Mouse (Mus musculus) neural tube, embryonic 12.5 days (tissue): Measurements from ENCODE around the gene Wfikkn2. TPM values are rescaled to one million over a fixed set of nuclear protein-coding genes. Genes with fewer than 3 reads are reported as not detected.
A peak's percentile ranks its signal among the peaks of the same experiment; 100 is the strongest.

ENCODE experiments used
- ATAC-seq: fragments of 200-750 bp; cut with Nextera tagmentation; 2 replicates; pipeline ENCODE4 v1.8.0; 2017; ENCODE audit warnings: low read depth, mild to moderate bottlenecking, moderate TSS enrichment, moderate library complexity; ENCODE audit not compliant: low FRiP score
- H3K27ac ChIP-seq: fragments of 300-500 bp; sonication (generic); 2 replicates; pipeline ENCODE4 v1.5.1; 2016
- H3K27me3 ChIP-seq: fragments of 300-500 bp; sonication (generic); replicated peaks from 2 replicates; pipeline ENCODE4 v1.6.1; 2016; ENCODE audit warnings: mild to moderate bottlenecking
- H3K36me3 ChIP-seq: fragments of 300-500 bp; sonication (generic); 2 replicates; pipeline ENCODE4 v1.6.1; 2016; ENCODE audit warnings: mild to moderate bottlenecking
- H3K4me1 ChIP-seq: fragments of 300-500 bp; sonication (generic); 2 replicates; pipeline ENCODE4 v1.6.1; 2016
- H3K4me2 ChIP-seq: fragments of 300-500 bp; sonication (generic); replicated peaks from 2 replicates; pipeline ENCODE4 v1.6.1; 2016; ENCODE audit warnings: mild to moderate bottlenecking
- H3K4me3 ChIP-seq: fragments of 300-500 bp; sonication (generic); 2 replicates; pipeline ENCODE4 v1.5.1; 2016
- H3K9ac ChIP-seq: fragments of 300-500 bp; sonication (generic); 2 replicates; pipeline ENCODE4 v1.6.1; 2016; ENCODE audit warnings: mild to moderate bottlenecking
- H3K9me3 ChIP-seq: fragments of 300-500 bp; sonication (generic); 2 replicates; pipeline ENCODE4 v1.6.1; 2016; ENCODE audit warnings: mild to moderate bottlenecking
- WGBS: fragments of 180-500 bp; shearing (Covaris S2); methylation state at CpG from one replicate; pipeline ENCODE4 v1.1.7; 2016; 5-methylcytosine and 5-hydroxymethylcytosine counted together
- polyA plus RNA-seq: library from polyadenylated mRNA; unstranded; fragments of >200 nt; fragmentation: Nextera tagmentation; extraction: Ambion mirVana; gene quantifications from 2 replicates; pipeline ENCODE4 v1.2.1, GENCODE M21; 2016

Wfikkn2 gene
- polyA plus RNA-seq, 1 experiment from 2014 or later = 3.7 TPM

DNA sequence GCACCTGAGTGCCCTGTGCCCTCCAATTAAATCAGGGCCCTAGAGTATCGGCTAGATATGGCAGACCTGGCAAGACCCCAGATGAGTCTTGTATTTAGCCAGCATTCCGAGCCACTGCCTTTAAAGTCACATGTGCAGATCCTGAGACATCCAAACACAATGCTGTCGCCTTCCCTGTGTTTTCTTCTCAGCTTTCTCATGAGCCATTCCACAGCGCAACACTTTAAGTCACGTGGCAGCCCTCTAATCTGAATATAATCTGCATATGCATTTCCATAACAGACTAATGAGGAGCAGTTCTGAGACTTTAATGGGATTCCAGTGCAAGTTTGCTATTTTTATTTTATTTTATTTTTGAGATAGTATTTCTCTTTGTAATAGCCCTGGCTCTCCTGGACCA lies 9.9 kb upstream of the Wfikkn2 start:
- H3K9ac ChIP-seq = no peak overlapping the region
- H3K4me3 ChIP-seq = no peak overlapping the region
- no peaks in the 10 kb centered on the region for H3K4me1 ChIP-seq
- no peaks in the 10 kb centered on the region for H3K9me3 ChIP-seq
- no peak for ATAC-seq
- 77% methylated on average over 5 of the region's 5 CpGs for WGBS
- H3K4me2 ChIP-seq = no peak overlapping the region
- no peak overlapping the region for H3K27ac ChIP-seq
- H3K36me3 ChIP-seq = no peaks in the 10 kb centered on the region
- no peaks in the 10 kb centered on the region for H3K27me3 ChIP-seq

DNA sequence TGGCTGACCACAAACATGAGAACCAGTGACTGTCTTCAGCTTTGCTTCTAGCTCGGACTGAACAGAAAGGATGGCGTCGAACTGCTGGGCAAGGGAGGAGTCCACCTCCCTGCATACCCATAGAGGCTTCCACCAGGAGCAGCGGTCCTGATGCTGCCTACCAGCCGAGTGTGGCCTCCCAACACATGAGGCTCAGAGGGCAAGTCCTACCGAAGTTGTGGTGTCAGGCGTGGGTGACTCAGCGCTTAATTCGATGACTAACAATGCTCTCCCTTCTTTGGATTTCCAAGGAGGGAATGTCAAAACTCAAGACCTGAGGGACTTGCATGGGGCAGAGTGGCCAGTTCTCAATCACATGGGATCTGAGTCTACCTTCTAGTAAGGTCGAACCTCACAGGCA lies 7.9 kb upstream of the Wfikkn2 start:
- H3K4me3 ChIP-seq = no peak overlapping the region
- no peak overlapping the region for H3K4me2 ChIP-seq
- H3K27ac ChIP-seq = no peak overlapping the region
- 89% methylated on average over 10 of the region's 10 CpGs for WGBS
- H3K4me1 ChIP-seq = no peaks in the 10 kb centered on the region
- H3K27me3 ChIP-seq = no peaks in the 10 kb centered on the region
- no peak for ATAC-seq
- no peak overlapping the region for H3K9ac ChIP-seq
- no peaks in the 10 kb centered on the region for H3K9me3 ChIP-seq
- H3K36me3 ChIP-seq = no peaks in the 10 kb centered on the region

DNA sequence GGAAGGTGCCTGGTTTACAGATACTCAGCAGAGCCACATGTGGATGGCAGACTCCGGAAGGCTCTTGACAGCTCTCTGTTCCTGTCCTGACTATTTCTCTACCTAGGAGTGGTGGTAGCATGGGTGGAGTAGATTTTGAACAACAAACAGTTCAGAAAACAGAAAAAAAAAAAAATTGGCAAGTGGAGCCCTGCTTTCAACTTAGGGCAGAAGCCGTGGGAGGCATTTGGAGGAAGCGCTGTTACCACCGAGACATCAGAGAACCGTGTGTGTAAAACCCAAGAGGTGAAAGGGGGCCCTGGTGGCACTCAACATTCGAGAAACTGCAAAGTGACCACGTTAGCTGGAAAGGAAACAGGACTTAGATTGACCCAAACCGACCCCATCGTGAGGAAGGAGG lies 7.4 kb upstream of the Wfikkn2 start:
- Histone ChIP-seq H3K9ac (no peak overlapping the region), H3K4me2 (no peak overlapping the region), H3K27ac (no peak overlapping the region), H3K27me3 (no peaks in the 10 kb centered on the region), H3K9me3 (no peaks in the 10 kb centered on the region), H3K4me1 (no peaks in the 10 kb centered on the region), H3K36me3 (no peaks in the 10 kb centered on the region), H3K4me3 (no peak overlapping the region)
- no peak for ATAC-seq
- WGBS = 85% methylated on average over 9 of the region's 9 CpGs

DNA sequence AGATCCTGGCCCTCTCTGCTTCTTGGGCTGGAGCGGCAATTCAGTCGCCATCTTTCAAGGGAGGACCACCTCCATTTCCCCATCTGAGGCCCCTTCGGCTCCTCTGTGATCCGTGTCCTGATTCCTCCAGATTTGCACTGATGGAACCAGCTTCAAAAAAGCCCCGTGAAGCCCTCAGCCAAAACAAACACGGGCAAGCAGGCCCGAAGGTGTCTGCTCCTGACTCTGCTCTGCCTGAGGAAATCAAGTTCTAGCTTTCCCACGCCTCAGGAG lies 920 bp upstream of the Wfikkn2 start:
- Histone ChIP-seq H3K27ac (0 out of 2 replicates have a peak overlapping the region, but pooled peaks have one; percentile 33), H3K4me1 (peaks cover 30% of the 10 kb centered on the region), H3K36me3 (no peaks in the 10 kb centered on the region), H3K9ac (no peak overlapping the region), H3K27me3 (0 out of 2 replicates have a peak, but pooled peaks cover 4% of the 10 kb centered on the region), H3K4me2 (0 out of 2 replicates have a peak overlapping the region, but pooled peaks have one; percentile 20), H3K4me3 (no peak overlapping the region), H3K9me3 (no peaks in the 10 kb centered on the region)
- ATAC-seq = no peak
- 68% methylated on average over 8 of the region's 8 CpGs for WGBS

DNA sequence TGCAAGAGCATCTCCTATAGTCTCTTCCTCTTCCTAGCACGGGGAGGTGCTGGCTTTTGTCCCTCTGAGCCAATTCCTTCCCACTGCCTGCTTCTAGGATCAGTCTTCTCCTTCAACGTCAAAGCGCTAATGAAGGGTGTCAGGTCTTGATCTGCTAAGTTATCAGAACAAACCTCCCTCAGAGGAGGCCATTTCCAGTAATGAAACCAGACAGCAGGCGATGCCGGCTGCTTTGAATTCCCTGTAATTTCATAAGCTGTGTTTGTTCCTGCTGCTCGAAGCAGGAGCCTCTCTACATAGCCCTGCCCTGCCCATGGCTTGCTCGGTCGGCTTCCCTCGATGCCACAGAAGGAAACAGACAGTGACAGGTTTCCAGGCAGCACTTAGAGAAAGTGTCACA lies 1.4 kb downstream of the Wfikkn2 start:
- ATAC-seq = no peak
- 76% methylated on average over 9 of the region's 9 CpGs for WGBS
- Histone ChIP-seq H3K9ac (no peak overlapping the region), H3K9me3 (no peaks in the 10 kb centered on the region), H3K27ac (no peak overlapping the region), H3K4me1 (peaks cover 30% of the 10 kb centered on the region), H3K4me2 (no peak overlapping the region), H3K4me3 (no peak overlapping the region), H3K27me3 (0 out of 2 replicates have a peak, but pooled peaks cover 4% of the 10 kb centered on the region), H3K36me3 (no peaks in the 10 kb centered on the region)

DNA sequence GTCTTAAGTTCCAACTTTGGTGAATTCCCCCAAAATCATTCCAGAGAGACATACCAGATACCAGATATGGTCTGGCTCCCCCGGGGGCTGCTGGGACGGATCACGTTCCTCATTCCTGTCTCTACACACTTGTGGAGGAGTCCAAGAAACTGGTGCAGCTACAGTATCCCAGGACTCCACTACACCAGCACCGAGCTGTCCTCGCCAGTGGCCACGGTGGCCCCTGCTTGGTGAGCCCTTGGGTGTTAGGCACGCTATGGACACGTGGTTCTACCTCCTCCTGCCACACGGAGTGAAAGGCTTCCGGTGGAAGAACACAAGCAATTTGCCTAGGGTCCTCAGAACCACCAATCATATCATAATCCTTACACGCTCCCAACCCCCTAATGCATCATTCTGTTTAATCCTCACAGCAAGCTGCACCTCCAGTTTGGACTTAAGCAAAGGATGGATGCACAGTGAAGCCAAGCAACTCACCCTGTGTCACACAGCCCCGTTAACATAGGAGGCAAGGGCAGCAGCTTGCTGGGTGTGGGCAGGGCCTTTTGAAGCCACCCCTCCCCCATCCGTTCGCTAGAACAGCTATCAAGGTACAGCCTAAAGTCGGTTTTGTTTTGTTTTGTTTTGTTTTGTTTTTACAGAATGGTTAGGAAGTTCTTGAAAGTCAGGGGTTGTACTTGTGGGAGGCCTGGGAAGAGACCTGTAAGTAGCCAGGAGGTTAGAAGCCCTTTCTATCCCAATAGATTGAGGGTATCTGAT lies 2.2 kb downstream of the Wfikkn2 start:
- ATAC-seq = peak; percentile 45; the same call in 1 of the 2 replicates
- peak overlapping the region; percentile 61 for H3K4me2 ChIP-seq
- H3K9me3 ChIP-seq = no peaks in the 10 kb centered on the region
- H3K4me3 ChIP-seq = 0 out of 2 replicates have a peak overlapping the region, but pooled peaks have one; percentile 9
- 0 out of 2 replicates have a peak overlapping the region, but pooled peaks have one; percentile 38 for H3K9ac ChIP-seq
- no peaks in the 10 kb centered on the region for H3K36me3 ChIP-seq
- peaks cover 30% of the 10 kb centered on the region for H3K4me1 ChIP-seq
- WGBS = 35% methylated on average over 15 of the region's 15 CpGs
- no peak overlapping the region for H3K27ac ChIP-seq
- H3K27me3 ChIP-seq = 0 out of 2 replicates have a peak, but pooled peaks cover 4% of the 10 kb centered on the region

DNA sequence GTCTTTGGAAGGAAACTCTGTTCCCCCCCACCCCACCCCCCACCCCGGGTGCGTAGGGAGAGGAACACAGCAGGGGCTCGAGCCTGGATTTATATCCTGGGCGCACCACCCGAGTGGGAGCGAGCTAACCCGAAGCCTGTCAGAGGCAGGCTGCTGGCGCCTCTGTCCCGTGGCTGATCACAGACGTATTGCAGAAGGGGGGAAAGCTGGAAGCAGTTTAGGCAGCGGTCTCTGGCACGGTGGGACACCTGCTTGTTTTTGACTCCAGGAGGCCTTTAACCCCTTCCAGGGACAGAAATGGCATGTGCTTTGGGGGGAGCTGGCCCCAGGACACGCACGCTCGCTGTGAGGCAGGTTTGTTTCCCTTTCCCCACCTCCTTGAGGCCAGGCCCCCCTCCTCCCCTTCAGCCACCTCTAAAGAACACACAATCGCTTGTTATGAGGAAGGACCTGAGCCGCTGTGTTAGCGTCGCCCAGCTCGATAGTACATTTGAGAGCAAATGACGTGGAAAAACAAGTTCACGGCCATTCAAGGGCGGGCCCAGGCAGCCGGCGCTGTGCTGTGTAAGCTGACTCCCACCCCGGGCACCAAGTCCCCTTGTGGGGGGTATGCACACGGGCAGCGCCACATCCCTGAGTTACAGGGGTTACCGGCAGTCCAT lies 2.9 kb downstream of the Wfikkn2 start:
- no peaks in the 10 kb centered on the region for H3K9me3 ChIP-seq
- ATAC-seq = peak; percentile 63
- peak overlapping the region; percentile 61 for H3K4me2 ChIP-seq
- WGBS = 3% methylated on average over 29 of the region's 29 CpGs
- H3K4me1 ChIP-seq = peaks cover 30% of the 10 kb centered on the region
- peak overlapping the region; percentile 9; the same call in 1 of the 2 replicates for H3K4me3 ChIP-seq
- no peaks in the 10 kb centered on the region for H3K36me3 ChIP-seq
- H3K27ac ChIP-seq = 0 out of 2 replicates have a peak overlapping the region, but pooled peaks have one; percentile 20
- H3K27me3 ChIP-seq = 0 out of 2 replicates have a peak, but pooled peaks cover 4% of the 10 kb centered on the region
- peak overlapping the region; percentile 38 for H3K9ac ChIP-seq

DNA sequence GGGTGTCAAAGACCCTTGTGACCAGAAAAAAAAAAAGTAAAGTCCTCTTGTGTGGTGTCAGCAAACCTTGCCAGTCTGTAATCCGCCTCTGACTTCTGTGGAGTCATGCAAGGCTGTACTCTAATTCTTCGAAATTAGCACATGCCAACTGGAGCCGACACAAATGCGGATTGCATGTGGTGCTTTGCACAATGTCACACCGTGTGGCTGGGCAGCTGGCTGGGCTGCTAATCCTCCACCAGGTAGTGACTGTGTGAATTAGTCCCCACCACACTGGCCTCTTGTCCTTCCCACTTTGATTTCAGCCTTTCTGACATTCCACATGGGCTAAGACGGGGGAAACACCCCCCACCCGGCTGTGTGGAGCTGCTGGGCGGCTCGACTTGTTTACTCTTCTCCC lies 6.1 kb downstream of the Wfikkn2 start:
- H3K27ac ChIP-seq = no peak overlapping the region
- 54% methylated on average over 9 of the region's 9 CpGs for WGBS

DNA sequence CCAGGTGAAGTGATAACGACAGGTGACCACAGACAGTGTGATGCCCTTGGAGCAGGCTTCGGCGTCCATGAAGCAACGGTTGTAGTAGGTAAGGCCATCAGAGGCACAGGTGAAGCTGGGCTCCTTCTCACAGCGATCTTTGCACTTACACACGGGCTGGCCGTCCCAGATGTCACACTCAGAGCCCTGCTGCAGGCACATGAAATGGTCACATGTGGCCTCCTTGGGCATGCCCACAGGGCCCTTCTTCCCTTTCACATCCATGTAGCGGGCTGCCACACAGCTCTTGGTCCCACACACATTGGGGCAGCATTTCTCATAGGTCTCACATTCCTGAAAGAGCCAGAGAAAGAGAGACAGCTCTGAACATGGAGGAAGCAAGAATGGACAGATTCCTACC lies 7.0 kb downstream of the Wfikkn2 start:
- no peak overlapping the region for H3K4me2 ChIP-seq

More for the DNA sequence above, 6.1 kb downstream of the Wfikkn2 start:
- no peak overlapping the region for H3K4me3 ChIP-seq
- H3K36me3 ChIP-seq = no peaks in the 10 kb centered on the region
- H3K9me3 ChIP-seq = no peaks in the 10 kb centered on the region
- 0 out of 2 replicates have a peak, but pooled peaks cover under 1% of the 10 kb centered on the region for H3K27me3 ChIP-seq
- peaks cover 19% of the 10 kb centered on the region for H3K4me1 ChIP-seq
- 0 out of 2 replicates have a peak overlapping the region, but pooled peaks have one; percentile 17 for H3K9ac ChIP-seq
- no peak for ATAC-seq
- H3K4me2 ChIP-seq = no peak overlapping the region

DNA sequence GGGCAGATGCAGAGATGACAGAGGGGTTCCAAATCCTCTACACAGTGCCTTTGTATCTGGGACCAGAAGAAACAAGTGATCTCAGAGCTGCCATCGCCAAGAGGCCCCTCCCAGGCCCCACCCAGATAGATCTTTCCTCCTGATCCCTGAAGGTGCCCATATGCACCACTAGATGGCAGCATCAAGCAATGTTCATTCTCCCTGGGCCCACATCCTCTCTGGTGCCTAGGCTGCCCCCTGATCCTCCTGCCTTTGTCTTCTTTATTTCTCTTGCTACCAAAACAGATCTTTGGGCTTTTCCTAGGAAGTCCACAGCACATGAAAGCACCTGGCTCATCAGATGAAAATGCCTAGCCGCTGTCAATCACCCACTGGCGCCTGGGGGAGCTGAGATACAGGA lies 9.7 kb downstream of the Wfikkn2 start:
- WGBS = 27% methylated on average over 3 of the region's 3 CpGs

More for the DNA sequence above, 7.0 kb downstream of the Wfikkn2 start:
- Histone ChIP-seq H3K36me3 (no peaks in the 10 kb centered on the region), H3K9ac (no peak overlapping the region), H3K4me1 (peaks cover 19% of the 10 kb centered on the region), H3K9me3 (no peaks in the 10 kb centered on the region), H3K27ac (no peak overlapping the region), H3K4me3 (no peak overlapping the region), H3K27me3 (no peaks in the 10 kb centered on the region)
- no peak for ATAC-seq
- WGBS = 91% methylated on average over 8 of the region's 8 CpGs

DNA sequence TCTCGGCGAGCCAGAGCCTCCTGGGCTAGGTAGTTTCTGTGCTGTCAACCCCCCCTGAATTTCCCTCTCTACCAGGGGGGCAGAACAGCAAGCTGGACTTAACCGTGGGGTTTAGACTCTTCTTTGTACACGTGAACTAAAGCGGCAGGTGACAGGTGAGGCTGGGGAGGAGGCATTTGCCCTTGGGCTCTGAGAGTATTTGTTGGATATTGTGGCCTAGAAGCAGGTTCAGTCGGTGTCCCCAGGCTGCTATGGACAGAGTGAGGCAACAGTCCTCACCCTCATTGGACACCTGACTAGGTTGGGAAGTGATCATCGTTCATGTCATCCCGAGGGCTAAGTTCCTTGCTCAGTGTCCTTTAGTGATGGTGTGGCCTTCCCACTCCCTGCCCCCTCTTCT lies 10.9 kb downstream of the Wfikkn2 start:
- Histone ChIP-seq H3K4me1 (0 out of 2 replicates have a peak, but pooled peaks cover 3% of the 10 kb centered on the region), H3K27ac (no peak overlapping the region), H3K9ac (no peak overlapping the region), H3K36me3 (no peaks in the 10 kb centered on the region), H3K4me3 (no peak overlapping the region), H3K27me3 (no peaks in the 10 kb centered on the region; the same call in 1 of the 2 replicates), H3K9me3 (no peaks in the 10 kb centered on the region), H3K4me2 (no peak overlapping the region)
- 89% methylated on average over 8 of the region's 8 CpGs for WGBS
- ATAC-seq = no peak

More for the DNA sequence above, 9.7 kb downstream of the Wfikkn2 start:
- no peaks in the 10 kb centered on the region for H3K36me3 ChIP-seq
- no peak overlapping the region for H3K4me3 ChIP-seq
- H3K4me1 ChIP-seq = 0 out of 2 replicates have a peak, but pooled peaks cover 3% of the 10 kb centered on the region
- H3K27ac ChIP-seq = no peak overlapping the region
- no peak overlapping the region for H3K9ac ChIP-seq
- no peaks in the 10 kb centered on the region for H3K9me3 ChIP-seq
- ATAC-seq = peak; percentile 88
- H3K27me3 ChIP-seq = no peaks in the 10 kb centered on the region; the same call in 1 of the 2 replicates
- H3K4me2 ChIP-seq = peak overlapping the region; percentile 26; the same call in 1 of the 2 replicates

DNA sequence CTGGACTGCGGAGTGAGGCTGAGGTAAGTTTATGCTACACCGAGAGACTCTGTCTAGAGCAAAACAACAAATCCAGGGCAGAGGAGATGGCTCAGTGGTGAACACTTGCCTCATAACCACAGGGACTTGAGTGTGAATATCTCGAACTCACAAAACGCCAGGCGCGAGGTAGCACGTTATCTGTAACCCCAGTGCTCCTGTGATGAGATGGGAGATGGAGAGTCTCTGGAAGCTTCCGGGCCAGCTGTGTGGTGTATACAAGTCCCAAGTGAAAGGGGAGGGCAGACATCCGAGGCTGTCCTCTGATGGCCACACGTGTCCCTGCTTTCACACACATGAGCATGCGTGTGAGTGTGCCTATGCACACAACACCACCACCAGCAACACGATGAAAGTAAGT lies 11.4 kb downstream of the Wfikkn2 start:
- Histone ChIP-seq H3K4me3 (no peak overlapping the region), H3K4me1 (0 out of 2 replicates have a peak, but pooled peaks cover 3% of the 10 kb centered on the region), H3K9ac (no peak overlapping the region), H3K4me2 (no peak overlapping the region), H3K27ac (no peak overlapping the region), H3K9me3 (no peaks in the 10 kb centered on the region), H3K27me3 (no peaks in the 10 kb centered on the region; the same call in 1 of the 2 replicates), H3K36me3 (no peaks in the 10 kb centered on the region)
- WGBS = 92% methylated on average over 12 of the region's 12 CpGs
- ATAC-seq = no peak
